Mouse (Mus musculus): Measurements from ENCODE around the gene Faf1. TPM values are rescaled to one million over a fixed set of nuclear protein-coding genes. Genes with fewer than 3 reads are reported as not detected.

The Faf1 gene
- total RNA-seq, 2 experiments from 2014 or later = 41.1 to 41.7 TPM

Other genes starting within 250 kb of the Faf1 start
- gene Rnf11, start 191.9 kb upstream of the Faf1 start, total RNA-seq (2021) = 100 to 1,000 TPM in 1 of 2 experiments, 10 to 100 TPM in 1; 94.8 to 102 TPM
- gene 4930522H14Rik, start 145.3 kb upstream of the Faf1 start, total RNA-seq (2021) = not detected
- gene Cdkn2c, start 9.4 kb upstream of the Faf1 start, total RNA-seq (2021) = 10 to 100 TPM; 10.7 to 14.4 TPM